Mouse (Mus musculus): ENCODE measurements around the gene 1300017J02Rik. TPM values are rescaled to one million over a fixed set of nuclear protein-coding genes. Genes with fewer than 3 reads are reported as not detected.

Gene 1300017J02Rik
- polyA plus RNA-seq, 1 experiment, result 1.00 TPM

DNA sequence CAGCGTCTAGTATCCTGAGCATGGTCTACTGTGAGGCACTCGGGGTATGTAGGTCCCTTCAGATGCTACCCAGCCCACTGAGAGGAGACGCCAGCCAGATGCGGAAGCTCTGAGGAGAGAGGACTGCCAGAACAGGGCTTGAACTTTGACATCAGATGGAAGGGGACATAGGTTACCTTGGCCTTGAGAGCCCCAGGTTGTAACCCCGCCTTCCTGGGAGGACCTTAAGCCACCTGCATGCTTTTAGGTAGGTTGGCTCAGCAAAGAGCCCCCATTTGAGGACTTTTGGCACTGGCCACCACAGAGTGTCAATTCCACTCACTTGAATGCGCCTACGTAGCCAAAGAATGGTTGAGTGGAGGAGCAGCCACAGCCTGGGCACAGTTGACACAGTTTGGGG is 80.2 kb downstream of the 1300017J02Rik start:
- no peak for DNase-seq (ENCODE audit: extremely low spot score in 1 of 2, low spot score in 1 of 2)

DNA sequence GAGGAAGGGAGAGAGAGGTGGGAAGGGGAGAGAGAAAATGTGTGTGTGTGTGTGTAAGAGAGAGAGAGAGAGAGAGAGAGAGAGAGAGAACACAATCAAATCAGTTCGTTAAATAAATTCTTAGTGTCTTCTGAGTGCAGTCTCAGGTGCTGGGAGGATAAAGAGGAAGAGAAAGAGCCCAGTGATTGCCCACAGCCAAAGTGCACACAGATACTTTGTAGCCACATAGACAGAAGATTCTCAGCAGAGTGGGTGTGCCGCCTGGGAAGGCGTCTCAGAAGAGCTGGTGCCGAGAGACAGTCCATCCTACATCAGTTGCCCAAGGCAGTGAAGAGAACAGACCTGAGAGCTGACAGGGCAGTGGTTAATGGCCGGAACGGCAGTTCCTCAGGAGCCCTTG is 90.6 kb downstream of the 1300017J02Rik start:
- no peak for DNase-seq (ENCODE audit: extremely low spot score in 1 of 2, low spot score in 1 of 2)

DNA sequence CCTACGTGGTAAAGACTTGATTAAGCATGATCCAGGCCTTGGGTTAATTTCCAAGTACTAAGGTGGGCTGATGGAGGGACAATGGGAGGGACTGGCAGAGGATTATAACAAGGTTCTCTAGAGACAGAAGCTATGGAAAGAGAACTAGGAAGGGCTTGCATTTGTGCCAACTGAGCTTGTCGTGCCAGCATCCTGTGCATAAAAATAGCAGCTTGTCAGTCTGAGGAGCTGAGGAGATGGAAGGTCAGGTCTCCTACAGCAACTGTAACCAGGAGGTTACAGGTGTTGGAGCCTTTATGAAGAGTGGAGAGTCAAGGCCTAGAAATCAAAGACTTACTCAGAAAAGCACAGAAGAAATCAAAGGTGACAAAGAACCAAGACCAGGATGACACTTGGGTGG is 91.3 kb downstream of the 1300017J02Rik start:
- no peak for DNase-seq (ENCODE audit: extremely low spot score in 1 of 2, low spot score in 1 of 2)

DNA sequence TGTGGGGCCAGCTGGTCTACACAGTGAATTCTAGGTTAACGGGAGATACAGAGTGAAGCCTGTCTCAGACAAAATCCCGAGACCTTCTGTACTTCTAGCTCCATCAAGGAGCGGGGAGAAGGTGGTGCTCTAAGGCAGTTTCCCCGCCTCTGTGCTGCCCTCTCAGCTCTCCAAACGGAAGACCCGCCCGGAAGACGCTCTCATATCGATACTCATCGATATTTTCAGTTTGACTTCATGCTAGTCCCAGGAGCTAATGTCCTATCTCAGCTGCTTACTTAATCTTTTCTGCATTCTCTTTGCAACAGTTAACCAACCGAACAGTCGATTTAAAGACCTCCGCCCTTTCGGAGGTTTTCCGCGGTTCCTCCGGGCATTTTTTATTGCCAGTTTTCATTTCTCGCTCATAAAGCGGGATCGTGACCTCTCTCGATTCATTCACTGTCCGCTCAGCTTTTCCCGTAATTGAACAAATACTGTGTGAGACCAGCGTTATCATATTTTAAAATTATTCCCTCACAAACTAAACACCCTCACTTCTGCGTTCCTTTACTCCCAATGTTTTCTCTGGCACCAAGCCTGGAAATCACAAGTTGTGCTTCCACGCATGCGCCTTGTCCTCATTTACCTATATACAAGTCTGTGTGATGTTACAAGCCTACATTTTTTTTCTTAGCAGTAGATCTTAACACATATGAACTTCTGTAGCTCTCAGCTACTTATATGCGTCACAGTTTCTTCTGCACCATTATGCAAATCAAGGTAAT is 92.0 kb downstream of the 1300017J02Rik start:
- peak in 1 of 2 experiments; percentile 47 for DNase-seq (ENCODE audit: extremely low spot score in 1 of 2, low spot score in 1 of 2)

DNA sequence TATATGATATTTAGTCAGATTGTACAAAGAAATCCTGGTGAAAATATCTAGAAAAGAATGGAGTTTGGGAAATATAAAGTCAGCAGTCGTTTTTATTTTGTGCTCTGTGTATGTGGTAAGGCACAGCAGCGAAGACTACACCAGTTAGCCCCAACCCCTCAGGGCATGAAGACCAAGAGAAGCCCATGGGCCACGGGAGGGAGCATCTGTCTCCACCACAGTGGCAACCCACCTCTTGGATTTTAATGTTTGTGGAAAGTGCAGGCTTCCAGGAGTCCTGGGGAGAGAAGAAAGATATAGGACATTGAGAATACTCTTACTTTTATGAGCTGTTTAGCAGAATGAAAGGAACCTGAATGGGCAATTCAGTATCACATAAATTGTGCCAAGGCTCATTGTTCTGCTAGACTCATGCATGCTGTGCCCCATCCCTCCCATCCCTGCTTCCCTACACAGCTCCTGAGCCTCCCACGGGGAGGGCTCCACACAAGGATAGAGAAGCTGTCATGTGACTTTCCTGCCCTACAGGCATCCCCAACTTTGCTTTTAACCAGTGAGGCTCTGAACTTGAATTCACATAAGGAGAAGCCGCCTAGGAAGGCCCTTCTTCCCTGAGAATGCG is 96.0 kb downstream of the 1300017J02Rik start:
- no peak for DNase-seq (ENCODE audit: extremely low spot score in 1 of 2, low spot score in 1 of 2)

DNA sequence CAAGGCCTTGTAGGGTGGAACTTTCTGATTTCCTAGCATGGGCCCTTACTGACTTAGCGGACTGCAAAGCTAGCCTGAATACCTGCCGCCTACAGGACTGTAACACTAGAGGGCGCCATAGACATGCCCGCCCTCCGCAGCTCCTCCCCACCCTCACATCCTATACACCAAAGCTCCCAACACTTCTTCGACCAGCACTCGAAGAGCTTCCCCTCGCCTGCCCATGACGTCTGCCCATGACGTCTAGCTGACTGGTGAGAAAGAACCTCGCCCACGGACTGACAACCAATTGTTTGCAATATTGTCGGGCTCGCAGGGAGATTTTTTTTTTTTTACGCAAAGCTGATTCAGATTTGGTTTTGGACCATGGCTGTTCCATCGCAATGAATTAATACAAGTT is 97.0 kb downstream of the 1300017J02Rik start:
- peak; percentile 45 to 80 for DNase-seq (ENCODE audit: extremely low spot score in 1 of 2, low spot score in 1 of 2)

DNA sequence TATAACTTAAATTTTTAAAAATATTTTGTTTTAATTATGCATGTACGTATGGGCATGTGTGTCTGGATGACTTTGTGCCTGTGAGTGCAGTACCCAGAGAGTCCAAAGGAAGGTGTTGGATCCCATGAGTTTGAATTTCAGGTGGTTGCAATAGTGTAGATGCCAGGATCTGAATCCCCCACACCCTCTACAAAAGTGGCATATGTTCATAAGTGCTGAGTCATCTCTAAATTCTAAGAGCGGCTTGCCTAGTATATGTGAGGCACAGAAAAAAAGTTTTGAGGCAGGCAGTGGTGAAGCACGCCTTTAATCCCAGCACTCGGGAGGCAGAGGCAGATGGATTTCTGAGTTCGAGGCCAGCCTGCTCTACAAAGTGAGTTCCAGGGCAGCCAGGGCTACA is 99.1 kb downstream of the 1300017J02Rik start:
- DNase-seq (ENCODE audit: extremely low spot score in 1 of 2, low spot score in 1 of 2), result no peak

DNA sequence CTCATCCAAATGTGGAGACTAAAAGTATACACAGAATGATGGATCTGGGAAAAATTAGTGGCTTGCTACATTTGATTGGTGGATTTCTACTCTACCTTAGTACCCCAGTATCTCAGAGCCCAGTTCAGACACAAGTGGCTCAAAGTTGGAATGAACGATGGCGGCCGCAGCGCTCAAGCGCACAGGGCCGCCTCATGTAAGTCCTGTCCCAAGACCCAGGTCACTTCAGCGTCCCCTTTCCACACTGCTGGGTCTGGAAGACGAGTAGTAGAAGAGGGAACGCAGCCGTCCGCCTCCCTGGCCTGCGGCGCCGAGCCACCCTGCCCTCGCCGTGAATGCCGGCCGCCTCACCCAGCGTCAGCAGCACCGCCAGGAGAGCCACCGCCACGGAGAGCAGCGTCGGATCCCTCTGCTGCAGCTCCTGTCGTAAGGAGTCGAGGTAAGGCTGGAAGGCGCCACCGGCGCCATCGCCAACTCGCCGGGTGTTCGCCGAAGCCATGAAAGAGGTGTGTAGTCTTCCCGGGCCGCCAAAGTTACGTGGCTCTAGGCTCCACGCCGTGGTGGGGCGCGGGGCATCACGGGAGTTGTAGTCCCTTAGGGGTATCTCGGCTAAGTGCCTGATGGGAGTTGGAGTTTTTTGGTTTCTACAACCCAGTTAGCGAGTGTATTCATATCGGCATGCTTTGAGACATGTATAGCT is 103.2 kb downstream of the 1300017J02Rik start, which contains the start of gene Srprb:
Gene Srprb, minus strand, starts transcription at position 577 of the 700 bp plus-strand sequence.
- DNase-seq (ENCODE audit: extremely low spot score in 1 of 2, low spot score in 1 of 2), result peak; percentile 90 to 96

Other genes with a start within 250 kb of the 1300017J02Rik start
- 269 and 289 TPM in 2 replicates for gene Rab6b, start 193.3 kb downstream of the 1300017J02Rik start, polyA plus RNA-seq (2012; rRNA removed)
- 35.9 and 38.8 TPM in 2 replicates for gene Srprb, start 102.9 kb downstream of the 1300017J02Rik start, polyA plus RNA-seq (2012; rRNA removed)
- gene Gm20425, start 74.8 kb downstream of the 1300017J02Rik start, polyA plus RNA-seq (2012; rRNA removed), result not detected in 2 replicates
- 154 and 202 TPM in 2 replicates for gene Trf, start 74.6 kb downstream of the 1300017J02Rik start, polyA plus RNA-seq (2012; rRNA removed)
- 12.6 and 13.9 TPM in 2 replicates for gene Topbp1, start 133 bp upstream of the 1300017J02Rik start, polyA plus RNA-seq (2012; rRNA removed)
- 53.9 TPM in 2 replicates for gene Cdv3, start 60.8 kb upstream of the 1300017J02Rik start, polyA plus RNA-seq (2012; rRNA removed)
- gene Bfsp2, start 175.3 kb upstream of the 1300017J02Rik start, polyA plus RNA-seq (2012; rRNA removed), result 5.5 and 6.9 TPM in 2 replicates

Data from frontal cortex, adult 2 months (tissue).